Mouse (Mus musculus): ENCODE data around the gene Fam76b. TPM values are rescaled to one million over a fixed set of nuclear protein-coding genes. Genes with fewer than 3 reads are reported as not detected.

Gene Fam76b
- polyA plus RNA-seq, 1 experiment from 2014 or later, result 21.2 TPM

- H3K27me3 ChIP-seq (ENCODE audit: control insufficient read depth, insufficient read depth, low read depth, low read length), result no peaks in the 10 kb centered on the region
- WGBS, result 91% methylated on average over 9 of the region's 9 CpGs
- ATAC-seq (ENCODE audit: low read depth), result no peak
- no peak overlapping the region for H3K9ac ChIP-seq (ENCODE audit: low read length)
- no peak overlapping the region for H3K4me2 ChIP-seq (ENCODE audit: low read depth, low read length)
- H3K4me3 ChIP-seq (ENCODE audit: low read length), result no peak overlapping the region
- peaks cover 41% of the 10 kb centered on the region for H3K36me3 ChIP-seq (ENCODE audit: control insufficient read depth, insufficient read depth, low read length)
- H3K9me3 ChIP-seq (ENCODE audit: control insufficient read depth, low read length), result no peaks in the 10 kb centered on the region
- no peak overlapping the region for H3K27ac ChIP-seq (ENCODE audit: low read length)
- no peaks in the 10 kb centered on the region for H3K4me1 ChIP-seq (replicated peaks; ENCODE audit: control insufficient read depth, insufficient read depth, low read length)
Observed at GRCm38 (mm10) chr9:13818369-13818768, 9.1 kb upstream of the Fam76b start.

DNA sequence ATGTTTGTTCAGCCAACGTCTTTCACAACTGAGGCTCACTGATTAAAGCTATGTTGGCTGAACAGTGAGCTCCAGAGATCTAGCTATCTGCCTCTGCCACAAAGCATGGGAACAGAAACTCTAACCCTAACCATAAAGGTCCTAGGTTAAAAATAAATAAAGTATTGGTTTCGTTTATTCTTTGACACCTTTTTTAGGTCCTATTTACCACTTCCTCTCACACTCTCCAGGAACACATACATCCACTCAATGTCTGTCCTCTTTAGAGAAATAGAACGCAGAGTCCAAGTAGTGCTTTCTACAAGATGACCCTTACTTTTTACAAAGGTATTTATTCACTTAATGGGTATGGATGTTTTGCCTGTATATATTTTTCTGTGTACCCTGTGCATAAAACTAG is 6.7 kb upstream of the Fam76b start:
- peaks cover 35% of the 10 kb centered on the region for H3K36me3 ChIP-seq (ENCODE audit: control insufficient read depth, insufficient read depth, low read length)
- no peaks in the 10 kb centered on the region for H3K9me3 ChIP-seq (ENCODE audit: control insufficient read depth, low read length)
- no peak overlapping the region for H3K4me2 ChIP-seq (ENCODE audit: low read depth, low read length)
- no peak for ATAC-seq (ENCODE audit: low read depth)
- 85% methylated on average over 3 of the region's 3 CpGs for WGBS
- no peak overlapping the region for H3K27ac ChIP-seq (ENCODE audit: low read length)
- no peak overlapping the region for H3K9ac ChIP-seq (ENCODE audit: low read length)
- H3K27me3 ChIP-seq (ENCODE audit: control insufficient read depth, insufficient read depth, low read depth, low read length), result no peaks in the 10 kb centered on the region
- H3K4me1 ChIP-seq (replicated peaks; ENCODE audit: control insufficient read depth, insufficient read depth, low read length), result peaks cover 12% of the 10 kb centered on the region
- no peak overlapping the region for H3K4me3 ChIP-seq (ENCODE audit: low read length)

- ATAC-seq (ENCODE audit: low read depth), result no peak
- Histone ChIP-seq H3K4me1 (replicated peaks; ENCODE audit: control insufficient read depth, insufficient read depth, low read length) (peaks cover 16% of the 10 kb centered on the region), H3K27ac (ENCODE audit: low read length) (peak overlapping the region; percentile 98), H3K9ac (ENCODE audit: low read length) (peak overlapping the region; percentile 96), H3K4me3 (ENCODE audit: low read length) (peak overlapping the region; percentile 85), H3K9me3 (ENCODE audit: control insufficient read depth, low read length) (no peaks in the 10 kb centered on the region), H3K27me3 (ENCODE audit: control insufficient read depth, insufficient read depth, low read depth, low read length) (no peaks in the 10 kb centered on the region), H3K4me2 (ENCODE audit: low read depth, low read length) (peak overlapping the region; percentile 78), H3K36me3 (ENCODE audit: control insufficient read depth, insufficient read depth, low read length) (peaks cover 6% of the 10 kb centered on the region)
- 1% methylated on average over 8 of the region's 8 CpGs for WGBS
Observed at GRCm38 (mm10) chr9:13825896-13826295, 1.6 kb upstream of the Fam76b start.

GRCm38 (mm10) chr9:13826391-13826805 is 1.1 kb upstream of the Fam76b start:
- peak; percentile 8 for ATAC-seq (ENCODE audit: low read depth)
- H3K4me1 ChIP-seq (replicated peaks; ENCODE audit: control insufficient read depth, insufficient read depth, low read length), result peaks cover 16% of the 10 kb centered on the region
- WGBS, result under 1% methylated on average over 31 of the region's 31 CpGs

GRCm38 (mm10) chr9:13826832-13827405 is 597 bp upstream of the Fam76b start, which contains the start of gene Cep57:
Gene Cep57 (minus strand): TSS chr9:13827107.
- peak; percentile 91 for ATAC-seq (ENCODE audit: low read depth)
- Histone ChIP-seq H3K4me1 (replicated peaks; ENCODE audit: control insufficient read depth, insufficient read depth, low read length) (peaks cover 16% of the 10 kb centered on the region), H3K9ac (ENCODE audit: low read length) (peak within 1 kb of the TSS; percentile 96), H3K4me2 (ENCODE audit: low read depth, low read length) (peak within 1 kb of the TSS; percentile 86), H3K27ac (ENCODE audit: low read length) (peak within 1 kb of the TSS; percentile 98), H3K27me3 (ENCODE audit: control insufficient read depth, insufficient read depth, low read depth, low read length) (no peaks in the 10 kb centered on the region), H3K9me3 (ENCODE audit: control insufficient read depth, low read length) (no peaks in the 10 kb centered on the region), H3K4me3 (ENCODE audit: low read length) (peak within 1 kb of the TSS; percentile 85), H3K36me3 (ENCODE audit: control insufficient read depth, insufficient read depth, low read length) (peaks cover 7% of the 10 kb centered on the region)
- WGBS, result under 1% methylated on average over 44 of the region's 44 CpGs

More at GRCm38 (mm10) chr9:13826391-13826805, 1.1 kb upstream of the Fam76b start:
- Histone ChIP-seq H3K4me2 (ENCODE audit: low read depth, low read length) (peak overlapping the region; percentile 78), H3K27me3 (ENCODE audit: control insufficient read depth, insufficient read depth, low read depth, low read length) (no peaks in the 10 kb centered on the region), H3K36me3 (ENCODE audit: control insufficient read depth, insufficient read depth, low read length) (peaks cover 7% of the 10 kb centered on the region), H3K27ac (ENCODE audit: low read length) (peak overlapping the region; percentile 98), H3K4me3 (ENCODE audit: low read length) (peak overlapping the region; percentile 85), H3K9me3 (ENCODE audit: control insufficient read depth, low read length) (no peaks in the 10 kb centered on the region), H3K9ac (ENCODE audit: low read length) (peak overlapping the region; percentile 96)

GRCm38 (mm10) chr9:13828087-13828441 is 548 bp downstream of the Fam76b start:
- Histone ChIP-seq H3K9me3 (ENCODE audit: control insufficient read depth, low read length) (no peaks in the 10 kb centered on the region), H3K4me1 (replicated peaks; ENCODE audit: control insufficient read depth, insufficient read depth, low read length) (peaks cover 16% of the 10 kb centered on the region), H3K4me2 (ENCODE audit: low read depth, low read length) (peak overlapping the region; percentile 86), H3K9ac (ENCODE audit: low read length) (peak overlapping the region; percentile 95), H3K27me3 (ENCODE audit: control insufficient read depth, insufficient read depth, low read depth, low read length) (no peaks in the 10 kb centered on the region), H3K27ac (ENCODE audit: low read length) (peak overlapping the region; percentile 96), H3K36me3 (ENCODE audit: control insufficient read depth, insufficient read depth, low read length) (peaks cover 14% of the 10 kb centered on the region), H3K4me3 (ENCODE audit: low read length) (peak overlapping the region; percentile 85)
- ATAC-seq (ENCODE audit: low read depth), result peak; percentile 21
- under 1% methylated on average over 23 of the region's 23 CpGs for WGBS

GRCm38 (mm10) chr9:13835256-13835655 is 7.7 kb downstream of the Fam76b start:
- Histone ChIP-seq H3K9me3 (ENCODE audit: control insufficient read depth, low read length) (no peaks in the 10 kb centered on the region), H3K27ac (ENCODE audit: low read length) (no peak overlapping the region), H3K4me1 (replicated peaks; ENCODE audit: control insufficient read depth, insufficient read depth, low read length) (no peaks in the 10 kb centered on the region), H3K27me3 (ENCODE audit: control insufficient read depth, insufficient read depth, low read depth, low read length) (no peaks in the 10 kb centered on the region), H3K4me3 (ENCODE audit: low read length) (no peak overlapping the region), H3K9ac (ENCODE audit: low read length) (no peak overlapping the region), H3K36me3 (ENCODE audit: control insufficient read depth, insufficient read depth, low read length) (peaks cover 55% of the 10 kb centered on the region), H3K4me2 (ENCODE audit: low read depth, low read length) (no peak overlapping the region)
- no peak for ATAC-seq (ENCODE audit: low read depth)
- 73% methylated on average over 3 of the region's 3 CpGs for WGBS

DNA sequence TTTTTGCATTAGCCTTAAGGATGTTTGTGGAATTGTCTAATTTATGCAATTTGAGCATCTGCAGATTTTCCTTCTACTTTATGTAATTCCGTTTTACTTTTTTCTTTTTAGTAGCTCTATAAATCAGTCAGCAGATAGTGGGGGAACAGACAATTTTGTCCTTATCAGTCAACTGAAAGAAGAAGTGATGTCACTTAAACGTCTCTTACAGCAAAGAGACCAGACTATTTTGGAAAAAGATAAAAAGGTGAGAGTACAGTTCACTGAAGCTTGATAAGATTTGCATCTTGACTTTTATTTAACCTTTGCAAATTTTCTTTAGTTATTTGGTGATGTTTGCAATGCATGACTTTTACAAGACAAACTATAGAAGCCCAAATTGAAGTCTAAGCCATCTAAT is 9.2 kb downstream of the Fam76b start:
- no peak overlapping the region for H3K9ac ChIP-seq (ENCODE audit: low read length)
- no peaks in the 10 kb centered on the region for H3K9me3 ChIP-seq (ENCODE audit: control insufficient read depth, low read length)
- H3K27me3 ChIP-seq (ENCODE audit: control insufficient read depth, insufficient read depth, low read depth, low read length), result no peaks in the 10 kb centered on the region
- no peak overlapping the region for H3K27ac ChIP-seq (ENCODE audit: low read length)
- H3K4me1 ChIP-seq (replicated peaks; ENCODE audit: control insufficient read depth, insufficient read depth, low read length), result no peaks in the 10 kb centered on the region
- peaks cover 61% of the 10 kb centered on the region for H3K36me3 ChIP-seq (ENCODE audit: control insufficient read depth, insufficient read depth, low read length)
- H3K4me3 ChIP-seq (ENCODE audit: low read length), result no peak overlapping the region
- ATAC-seq (ENCODE audit: low read depth), result no peak
- WGBS, result 54% methylated on average over 2 of the region's 2 CpGs
- no peak overlapping the region for H3K4me2 ChIP-seq (ENCODE audit: low read depth, low read length)

GRCm38 (mm10) chr9:13847591-13847990 is 20.1 kb downstream of the Fam76b start:
- Histone ChIP-seq H3K9me3 (ENCODE audit: control insufficient read depth, low read length) (no peaks in the 10 kb centered on the region), H3K9ac (ENCODE audit: low read length) (no peak overlapping the region), H3K4me3 (ENCODE audit: low read length) (no peak overlapping the region), H3K27me3 (ENCODE audit: control insufficient read depth, insufficient read depth, low read depth, low read length) (no peaks in the 10 kb centered on the region), H3K27ac (ENCODE audit: low read length) (no peak overlapping the region), H3K4me1 (replicated peaks; ENCODE audit: control insufficient read depth, insufficient read depth, low read length) (no peaks in the 10 kb centered on the region), H3K4me2 (ENCODE audit: low read depth, low read length) (no peak overlapping the region), H3K36me3 (ENCODE audit: control insufficient read depth, insufficient read depth, low read length) (peaks cover 14% of the 10 kb centered on the region)
- ATAC-seq (ENCODE audit: low read depth), result no peak
- WGBS, result 79% methylated on average over 3 of the region's 3 CpGs
